Mouse (Mus musculus) MEL (cell line): ENCODE data around the gene Timp2. TPM values are rescaled to one million over a fixed set of nuclear protein-coding genes. Genes with fewer than 3 reads are reported as not detected.
"Not testable (repeated sequence)": the region's sequence is repeated elsewhere in the genome, so short reads cannot be mapped to it uniquely, and the experiment has no call there.

Source experiments
- DNase-seq: peaks from one replicate; pipeline ENCODE4 v3.0.0; 2011; ENCODE audit warnings: low read depth, low spot score
- H3K27ac ChIP-seq: 2 replicates; pipeline ENCODE4 v1.5.1; 2012; ENCODE audit warnings: low read depth, mild to moderate bottlenecking, control low read depth, low read length, moderate library complexity; ENCODE audit not compliant: control insufficient read depth
- H3K27me3 ChIP-seq, 2 experiments: fragments of 150-350 bp in 1 of 2; sonication (generic) in 1 of 2; 2 replicates each; pipeline ENCODE4 v1.6.1; 2012; ENCODE audit warnings: low read length in 2 of 2, mild to moderate bottlenecking in 2 of 2, improper control_type of control experiment in 1 of 2, moderate library complexity in 1 of 2; ENCODE audit not compliant: insufficient read depth in 2 of 2, control insufficient read depth in 1 of 2
- H3K36me3 ChIP-seq, 2 experiments: 2 replicates each; pipeline ENCODE4 v1.6.1; 2012 to 2014; ENCODE audit warnings: low read length in 2 of 2, improper control_type of control experiment in 1 of 2, inconsistent platforms in 1 of 2, mild to moderate bottlenecking in 1 of 2; ENCODE audit not compliant: insufficient read depth in 2 of 2, control insufficient read depth in 1 of 2
- H3K4me1 ChIP-seq, 2 experiments: fragments of 150-350 bp in 1 of 2; sonication (generic) in 1 of 2; 2 replicates each; pipeline ENCODE4 v1.6.1; 2012; ENCODE audit warnings: low read length in 2 of 2, improper control_type of control experiment in 1 of 2, mild to moderate bottlenecking in 1 of 2; ENCODE audit not compliant: insufficient read depth in 2 of 2, control insufficient read depth in 1 of 2
- H3K4me3 ChIP-seq, 2 experiments: fragments of 150-350 bp in 1 of 2; sonication (generic) in 1 of 2; 2 replicates each; pipeline ENCODE4 v1.5.1; 2012; ENCODE audit warnings: low read depth in 2 of 2, low read length in 2 of 2, mild to moderate bottlenecking in 2 of 2, moderate library complexity in 2 of 2, control low read depth in 1 of 2, improper control_type of control experiment in 1 of 2; ENCODE audit not compliant: control insufficient read depth in 1 of 2, insufficient read depth in 1 of 2
- H3K79me2 ChIP-seq: 2 replicates; pipeline ENCODE4 v1.6.1; 2012; ENCODE audit warnings: mild to moderate bottlenecking, low read length, moderate library complexity; ENCODE audit not compliant: control insufficient read depth, poor library complexity, insufficient read depth
- H3K9ac ChIP-seq: 2 replicates; pipeline ENCODE4 v1.6.1; 2012; ENCODE audit warnings: low read depth, mild to moderate bottlenecking, control low read depth, low read length, moderate library complexity; ENCODE audit not compliant: control insufficient read depth, poor library complexity, severe bottlenecking
- H3K9me3 ChIP-seq: fragments of 150-350 bp; sonication (generic); replicated peaks from 2 replicates; pipeline ENCODE4 v1.6.1; 2012; ENCODE audit warnings: mild to moderate bottlenecking, low read length, improper control_type of control experiment, moderate library complexity; ENCODE audit not compliant: insufficient read depth
- CHD1 ChIP-seq: IDR thresholded peaks from 2 replicates; pipeline ENCODE4 v1.6.1; 2012; ENCODE audit warnings: low read depth, mild to moderate bottlenecking, inconsistent platforms, low read length, improper control_type of control experiment
- CTCF ChIP-seq, 3 experiments: IDR thresholded peaks in 2 of 3; conservative IDR thresholded peaks in 1 of 3; 2 replicates each; pipeline ENCODE4 v1.5.1; 2011 to 2012; ENCODE audit warnings: low read length in 3 of 3, low read depth in 2 of 3, mild to moderate bottlenecking in 2 of 3, improper control_type of control experiment in 1 of 3, inconsistent platforms in 1 of 3, mixed read lengths in 1 of 3, moderate library complexity in 1 of 3; ENCODE audit not compliant: control insufficient read depth in 1 of 3, insufficient read depth in 1 of 3, poor library complexity in 1 of 3, severe bottlenecking in 1 of 3
- EP300 ChIP-seq, 2 experiments: IDR thresholded peaks; 2 replicates each; pipeline ENCODE4 v1.6.1; 2011; ENCODE audit warnings: improper control_type of control experiment in 2 of 2, low read length in 2 of 2, low read depth in 1 of 2, mild to moderate bottlenecking in 1 of 2
- JUND ChIP-seq: IDR thresholded peaks from 2 replicates; pipeline ENCODE4 v1.6.1; 2011; ENCODE audit warnings: low read depth, mild to moderate bottlenecking, improper control_type of control experiment, low read length
- KAT2A ChIP-seq: conservative IDR thresholded peaks from 2 replicates; pipeline ENCODE4 v1.6.1; 2012; ENCODE audit warnings: low read depth, low read length, improper control_type of control experiment, inconsistent platforms
- MAZ ChIP-seq: IDR thresholded peaks from 2 replicates; pipeline ENCODE4 v1.6.1; 2012; ENCODE audit warnings: low read depth, mild to moderate bottlenecking, inconsistent platforms, low read length, improper control_type of control experiment
- RAD21 ChIP-seq: IDR thresholded peaks from 2 replicates; pipeline ENCODE4 v1.6.1; 2011; ENCODE audit warnings: mild to moderate bottlenecking, low read depth, low read length, improper control_type of control experiment
- SMC3 ChIP-seq: IDR thresholded peaks from 2 replicates; pipeline ENCODE4 v1.6.1; 2011; ENCODE audit warnings: low read depth, low read length, improper control_type of control experiment
- USF1 ChIP-seq: IDR thresholded peaks from 2 replicates; pipeline ENCODE4 v1.6.1; 2014; ENCODE audit warnings: low read depth, mild to moderate bottlenecking, inconsistent platforms, low read length, improper control_type of control experiment, moderate library complexity
- ZC3H11A ChIP-seq: IDR thresholded peaks from 2 replicates; pipeline ENCODE4 v1.6.1; 2012; ENCODE audit warnings: low read depth, mild to moderate bottlenecking, inconsistent platforms, low read length, improper control_type of control experiment
- ZKSCAN1 ChIP-seq: IDR thresholded peaks from 2 replicates; pipeline ENCODE4 v1.6.1; 2012; ENCODE audit warnings: low read depth, mild to moderate bottlenecking, inconsistent platforms, low read length, improper control_type of control experiment, moderate library complexity
- polyA plus RNA-seq, 2 experiments: library from polyadenylated mRNA; stranded (reverse) in 1 of 2; unstranded in 1 of 2; fragments of >175 nt in 1 of 2; fragments of >200 nt in 1 of 2; gene quantifications; 2 replicates each; pipeline versions ENCODE4 v1.2.1 to v1.2.4; 2012; ENCODE audit warnings: low replicate concordance in 2 of 2, low read depth in 1 of 2; ENCODE audit not compliant: insufficient read length in 2 of 2, insufficient read depth in 1 of 2, missing spikeins in 1 of 2
- total RNA-seq: library from RNA; depleted of rRNA; stranded (reverse); fragments of 300-350 nt; gene quantifications from 2 replicates; pipeline ENCODE4 v1.2.3, GENCODE M21; 2012

Timp2 gene
- total and polyA plus RNA-seq, 3 experiments = not detected

- H3K9me3 ChIP-seq = no peaks in the 10 kb centered on the region
- peaks cover 0 to 3% of the 10 kb centered on the region in 2 experiments; a peak in 1 of 4 replicates for H3K27me3 ChIP-seq
- no peak for DNase-seq
- H3K79me2 ChIP-seq = no peaks in the 10 kb centered on the region
- H3K4me3 ChIP-seq = no peak overlapping the region
- H3K27ac ChIP-seq = no peak overlapping the region
- no peaks in the 10 kb centered on the region for H3K4me1 ChIP-seq
- H3K36me3 ChIP-seq = no peaks in the 10 kb centered on the region
- H3K9ac ChIP-seq = no peak overlapping the region
- no peak for TF ChIP-seq RAD21
These were observed 38.5 kb upstream of the Timp2 start for GRCm38 (mm10) chr11:118393991-118394390.

DNA sequence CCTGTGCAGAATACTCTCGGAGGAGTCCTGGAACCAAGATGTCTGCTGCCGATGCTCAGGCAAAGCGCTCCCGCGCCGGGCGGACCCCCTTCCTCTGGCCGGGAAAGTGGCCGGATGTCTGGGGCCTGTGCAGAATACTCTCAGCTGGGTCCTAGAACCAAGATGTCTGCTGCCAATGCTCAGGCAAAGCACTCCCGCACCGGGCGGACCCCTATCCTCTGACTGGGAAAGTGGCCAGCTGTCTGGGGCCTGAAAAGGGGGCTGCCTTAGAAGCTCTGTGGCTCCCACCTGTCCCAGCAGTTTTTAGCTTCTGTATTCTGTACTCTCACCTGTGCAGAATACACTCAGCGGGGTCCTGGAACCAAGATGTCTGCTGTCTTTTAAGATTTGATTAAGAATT lies 32.3 kb upstream of the Timp2 start:
- H3K4me1 ChIP-seq, DNase-seq, H3K36me3 ChIP-seq, H3K4me3 ChIP-seq, H3K9me3 ChIP-seq, H3K27me3 ChIP-seq, H3K79me2 ChIP-seq, H3K9ac ChIP-seq, H3K27ac ChIP-seq: not testable (repeated sequence)

GRCm38 (mm10) chr11:118379251-118380009 lies 23.9 kb upstream of the Timp2 start:
- peak; percentile 82 for DNase-seq
- Histone ChIP-seq H3K9me3 (no peaks in the 10 kb centered on the region), H3K79me2 (no peaks in the 10 kb centered on the region), H3K27ac (no peak overlapping the region), H3K4me3 (no peak overlapping the region), H3K27me3 (peaks cover 0 to 3% of the 10 kb centered on the region in 2 experiments; a peak in 2 of 4 replicates), H3K4me1 (0 out of 4 replicates have a peak, but pooled peaks cover 0 to 2% of the 10 kb centered on the region in 2 experiments), H3K9ac (no peak overlapping the region), H3K36me3 (no peaks in the 10 kb centered on the region)
- TF ChIP-seq EP300 (IDR thresholded peaks at IDR 0.05; ENCODE audit: low read depth in 1 of 2, low read length in 2 of 2) = no peak
- TF ChIP-seq RAD21 = peak; percentile 76
- TF ChIP-seq JUND = no peak
- no peak for TF ChIP-seq MAZ
- TF ChIP-seq SMC3 = peak; percentile 84
- no peak for TF ChIP-seq KAT2A
- TF ChIP-seq CHD1 = no peak
- TF ChIP-seq ZC3H11A = peak; percentile 50; the same call in 1 of the 2 replicates
- TF ChIP-seq CTCF (IDR thresholded peaks at IDR 0.05 in 2 of 3, conservative IDR thresholded peaks at IDR 0.05 in 1 of 3; ENCODE audit: control insufficient read depth in 1 of 3, insufficient read depth in 1 of 3, low read depth in 2 of 3, low read length in 3 of 3, poor library complexity in 1 of 3, severe bottlenecking in 1 of 3) = peak; percentile 75 to 97 (median 89)
- TF ChIP-seq ZKSCAN1 = no peak
- no peak for TF ChIP-seq USF1
